Mouse (Mus musculus) 416B (cell line): ENCODE results near the gene Psma5.
"Not testable (repeated sequence)": the region's sequence is repeated elsewhere in the genome, so short reads cannot be mapped to it uniquely, and the experiment has no call there.

ENCODE experiments used
- DNase-seq: peaks from one replicate; pipeline ENCODE4 v3.0.0; 2011; ENCODE audit warnings: low read depth

The Psma5 gene

DNA sequence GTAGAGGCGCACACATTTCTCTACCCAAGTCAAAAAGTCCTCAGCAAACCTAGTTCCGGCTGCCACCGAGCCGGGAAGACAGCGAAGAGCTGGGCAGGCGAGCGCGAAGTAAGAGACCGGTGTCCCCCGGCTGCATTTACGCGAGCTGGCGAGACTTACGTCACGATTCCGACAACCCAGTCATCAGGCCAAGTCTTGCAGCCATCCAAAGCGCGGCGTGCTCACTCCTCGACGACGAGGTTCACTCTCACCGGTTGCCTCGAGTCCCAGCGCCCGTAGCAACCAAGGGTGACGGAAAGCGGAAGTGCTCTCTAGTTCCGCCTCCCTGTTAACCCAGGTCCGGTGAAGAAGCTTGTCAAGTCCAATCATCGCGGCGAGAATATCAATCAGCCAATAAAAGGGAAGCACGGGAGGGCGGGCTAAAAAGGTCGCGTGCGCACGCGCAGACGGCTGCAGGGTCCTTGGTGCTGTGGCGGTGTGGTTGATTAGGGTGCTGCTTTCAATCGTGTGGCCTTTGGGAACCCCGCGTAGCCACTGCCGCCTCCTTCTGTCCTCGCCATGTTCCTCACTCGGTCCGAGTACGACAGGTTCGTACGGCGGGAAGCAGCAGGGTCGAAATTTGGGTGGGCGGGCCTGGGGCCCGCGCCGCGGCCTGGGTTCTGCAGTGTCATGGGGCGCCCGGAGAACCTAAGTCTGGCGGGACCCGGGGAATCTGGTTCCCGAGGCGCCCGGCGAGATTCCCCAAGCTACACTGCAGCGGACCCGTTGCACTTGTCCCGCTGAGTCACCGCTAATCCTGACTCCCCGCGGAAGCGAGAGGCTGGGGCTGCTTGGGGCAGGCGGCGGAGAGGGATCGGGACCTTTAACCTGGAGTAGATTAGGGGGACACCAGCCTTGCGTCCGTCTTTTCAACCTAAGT is at the start of gene Psma5:
Gene Psma5, plus strand, starts transcription at position 208 of the 919 bp plus-strand sequence.
- peak; percentile 99 for DNase-seq

DNA sequence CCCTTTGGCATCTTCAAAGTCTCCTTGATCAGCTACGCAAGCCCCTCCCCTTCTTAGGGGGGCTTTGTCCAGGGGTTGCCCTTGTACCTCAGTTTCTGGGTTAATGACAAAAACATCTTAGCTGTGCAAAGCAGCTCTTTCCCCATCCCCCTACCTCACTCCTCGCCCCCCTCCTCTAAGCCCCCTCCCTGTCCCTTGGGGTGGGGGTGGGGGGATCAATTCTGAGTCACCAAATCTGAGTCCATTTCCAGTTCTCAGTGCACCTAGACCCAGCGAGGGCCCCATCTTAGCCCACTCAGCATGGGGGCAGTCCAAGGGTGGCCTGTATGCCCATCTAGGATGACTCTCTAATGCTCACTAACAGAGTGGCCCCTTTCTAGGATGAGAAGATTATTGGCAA is 47.7 kb upstream of the Psma5 start:
- DNase-seq, result no peak

DNA sequence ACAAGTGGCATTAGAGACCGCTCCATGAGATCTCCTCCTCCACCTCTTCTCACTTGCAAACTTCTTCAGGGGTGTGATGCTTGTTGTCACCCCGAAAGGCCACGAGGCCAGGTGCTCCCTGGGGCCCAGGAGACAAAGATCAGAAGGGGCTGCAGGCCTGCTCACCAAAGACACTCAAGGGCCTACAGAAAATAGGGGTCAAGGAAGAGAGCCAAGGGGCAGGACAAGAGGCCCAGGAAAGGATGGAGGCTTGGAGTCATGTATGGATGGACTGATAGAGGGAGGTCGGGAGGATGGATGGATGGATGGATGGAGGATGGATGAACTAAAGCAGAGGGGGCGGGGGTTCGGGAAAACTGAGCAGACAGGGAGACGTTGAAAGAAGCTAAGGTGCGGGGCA is 47.2 kb upstream of the Psma5 start:
- peak; percentile 11 for DNase-seq

DNA sequence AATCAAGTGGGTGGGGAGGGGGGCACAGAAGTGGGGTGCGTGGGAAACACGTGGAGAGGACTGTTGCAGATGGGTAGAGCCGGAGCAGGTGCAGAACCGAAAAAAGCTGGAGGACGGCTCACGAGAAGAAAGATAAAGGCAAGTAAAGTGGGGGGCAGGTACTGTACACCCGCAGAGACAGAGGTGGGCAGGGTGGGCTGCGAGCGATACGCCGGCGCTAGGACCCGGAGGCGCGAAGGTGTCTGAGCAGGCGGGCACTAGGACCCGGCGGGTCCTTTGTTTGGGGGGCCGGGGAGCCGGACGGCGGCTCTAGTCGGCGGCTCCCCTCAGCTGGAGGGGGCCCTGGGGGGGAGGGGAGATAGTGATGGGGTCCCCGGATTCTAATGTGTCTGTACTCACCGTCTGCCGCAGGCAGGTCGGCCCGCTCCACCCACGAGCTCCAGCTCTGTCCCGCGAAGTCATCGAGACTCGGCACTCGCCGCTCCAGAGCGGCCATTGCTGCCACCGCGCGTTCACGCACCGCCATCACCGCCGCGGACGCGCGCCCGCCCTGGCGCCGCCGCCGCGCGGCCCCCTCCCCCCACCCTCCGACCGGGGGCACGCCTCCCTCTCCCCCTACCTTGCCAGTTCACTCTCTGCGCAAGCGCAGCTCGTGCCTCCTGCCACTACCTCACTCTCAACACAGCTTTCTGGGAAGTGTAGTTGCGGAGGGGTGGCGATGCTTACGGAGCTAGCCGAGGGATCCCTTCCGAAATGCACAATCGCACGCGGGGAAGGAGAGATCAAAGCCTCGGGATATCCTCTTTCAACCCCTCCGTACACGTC is 46.6 kb upstream of the Psma5 start:
- DNase-seq, result peak; percentile 96

DNA sequence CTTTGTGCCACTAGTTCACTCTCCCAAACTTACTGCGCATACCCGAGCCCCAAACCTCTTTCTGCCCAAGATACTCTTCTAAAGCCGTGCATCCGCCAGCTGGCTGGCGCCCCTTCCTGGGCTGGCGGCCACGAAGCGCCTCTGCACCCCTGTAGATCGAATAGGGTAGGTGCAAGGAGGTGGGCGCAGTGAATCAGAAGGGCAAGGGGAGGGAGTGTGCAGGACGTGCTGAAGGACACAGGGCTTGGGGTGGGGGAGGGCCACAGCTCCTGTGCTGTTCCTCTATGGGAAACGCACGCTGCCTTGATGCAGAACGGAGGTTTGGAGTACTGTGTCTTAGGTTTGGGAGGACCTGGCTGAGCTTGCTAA is 46.0 kb upstream of the Psma5 start, which contains the start of gene Atxn7l2:
Gene Atxn7l2, minus strand, starts transcription at position 164 of the 369 bp plus-strand sequence.
- DNase-seq, result peak; percentile 85

DNA sequence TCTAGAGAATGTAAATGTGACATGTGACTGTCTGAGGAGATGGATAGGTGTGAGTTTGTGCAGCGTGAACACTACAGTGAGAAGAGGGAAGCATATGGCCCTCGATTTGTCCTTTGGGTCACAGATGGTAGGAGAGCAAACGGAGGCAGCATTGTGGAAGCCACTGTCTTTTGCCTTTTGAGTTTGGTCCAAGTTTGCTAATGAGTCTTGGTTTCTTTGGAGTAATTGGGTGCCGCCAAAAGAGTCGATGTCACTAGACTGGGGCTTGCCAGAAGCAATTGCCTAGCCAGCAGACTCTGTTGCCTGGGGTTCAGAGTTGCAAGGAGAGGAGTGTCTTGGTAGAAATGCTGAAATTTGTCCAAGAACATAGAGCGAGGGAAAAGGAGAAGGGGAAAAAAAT is 44.9 kb upstream of the Psma5 start:
- no peak for DNase-seq

DNA sequence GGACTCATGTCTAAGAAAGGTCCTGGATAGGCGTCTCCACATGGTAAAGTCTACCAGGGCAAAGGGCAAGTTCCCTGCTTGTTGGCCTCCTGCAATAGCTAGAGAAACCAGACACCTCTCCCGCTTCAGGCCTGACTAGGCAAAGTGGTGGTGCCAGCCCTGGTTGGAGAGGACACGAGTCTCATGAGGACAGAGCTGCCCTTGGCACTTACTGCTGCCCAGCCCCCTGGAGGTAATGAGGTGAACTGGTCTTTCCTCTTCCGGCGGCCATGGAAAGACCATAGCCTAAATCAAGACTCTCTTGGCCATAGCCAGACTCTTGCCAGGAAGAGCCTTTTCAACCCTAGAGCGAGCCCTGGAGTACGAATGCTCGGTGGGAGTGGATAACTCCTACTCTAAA is 44.3 kb upstream of the Psma5 start:
- no peak for DNase-seq

DNA sequence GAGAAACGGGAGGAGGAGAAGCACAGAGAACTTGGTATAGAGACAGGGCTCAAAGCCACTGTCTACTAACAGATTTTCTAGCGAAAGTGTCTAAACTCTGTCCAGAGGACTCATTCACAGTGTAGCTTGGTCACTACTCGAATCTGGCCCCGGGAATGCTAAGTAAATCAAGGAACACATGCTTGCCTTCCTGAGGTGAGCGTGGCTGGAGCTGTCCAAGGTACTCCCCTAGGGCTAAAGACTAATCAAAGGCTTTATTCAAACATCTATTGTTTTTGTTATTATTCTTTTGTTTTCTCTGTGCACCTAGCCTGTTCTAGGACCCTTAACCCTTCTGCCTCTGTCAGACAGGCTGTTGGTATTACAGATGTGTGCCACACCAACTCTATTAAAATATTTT is 42.0 kb upstream of the Psma5 start:
- peak; percentile 47 for DNase-seq

DNA sequence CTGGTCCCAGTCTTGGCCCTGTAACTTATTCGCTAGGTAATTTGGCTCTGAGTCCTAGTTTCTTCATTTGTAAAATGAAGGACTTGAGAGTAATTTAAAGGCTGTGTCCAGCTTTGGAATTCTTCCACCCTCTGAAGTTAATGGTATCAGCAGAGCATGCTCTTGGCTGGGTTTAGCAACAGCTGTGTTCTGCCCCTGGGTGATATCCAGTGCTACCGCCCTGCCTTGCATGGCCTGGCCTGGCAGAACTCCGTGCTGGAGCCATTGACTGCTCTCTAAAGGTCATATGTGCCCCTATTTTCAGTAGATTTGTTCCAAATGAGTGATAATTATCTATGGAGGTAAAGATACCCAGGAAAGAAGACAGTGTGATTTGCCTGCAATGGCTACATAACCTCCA is 36.1 kb upstream of the Psma5 start:
- no peak for DNase-seq

DNA sequence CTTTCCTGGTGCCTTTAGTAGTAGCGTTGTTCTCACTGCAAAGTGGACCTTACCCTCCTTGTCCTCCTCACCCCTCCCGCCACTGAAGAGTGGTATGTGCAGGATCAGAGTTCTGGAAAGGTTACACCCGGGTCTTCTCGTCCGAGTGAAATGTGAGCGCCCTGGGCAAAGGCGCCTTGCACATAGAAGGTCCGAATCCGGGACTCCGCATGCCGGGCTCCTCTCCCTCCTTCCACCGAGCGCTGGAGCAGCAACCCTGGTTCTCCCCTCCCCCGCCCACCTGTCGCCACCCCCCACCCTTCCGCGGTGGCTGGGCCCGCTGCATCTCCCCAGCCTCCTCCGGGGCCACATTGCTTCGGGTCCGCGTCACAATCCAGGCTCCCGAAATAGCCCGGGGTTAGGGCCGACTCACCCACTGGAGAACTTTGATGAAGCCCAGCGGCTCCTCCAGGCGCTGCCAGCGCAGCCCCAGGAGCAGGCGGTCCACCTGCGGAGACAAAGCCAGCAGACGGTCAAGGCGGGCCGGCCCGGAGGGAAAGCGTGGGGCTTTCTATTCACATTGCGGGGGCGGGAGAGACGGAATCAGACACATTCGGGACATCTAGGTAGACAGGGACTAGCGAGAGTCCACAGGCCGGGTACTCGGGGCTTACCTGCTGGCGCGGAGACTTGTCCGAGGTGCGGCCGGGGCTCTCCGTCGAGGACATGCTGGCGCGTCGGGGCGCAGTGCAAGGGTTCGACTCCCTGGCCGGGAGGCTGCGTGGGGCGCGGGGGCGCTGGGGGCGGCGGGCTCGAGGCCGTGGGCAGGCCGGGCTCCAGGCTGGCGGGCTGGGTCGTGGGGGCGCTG is 30.8 kb upstream of the Psma5 start:
- no peak for DNase-seq

DNA sequence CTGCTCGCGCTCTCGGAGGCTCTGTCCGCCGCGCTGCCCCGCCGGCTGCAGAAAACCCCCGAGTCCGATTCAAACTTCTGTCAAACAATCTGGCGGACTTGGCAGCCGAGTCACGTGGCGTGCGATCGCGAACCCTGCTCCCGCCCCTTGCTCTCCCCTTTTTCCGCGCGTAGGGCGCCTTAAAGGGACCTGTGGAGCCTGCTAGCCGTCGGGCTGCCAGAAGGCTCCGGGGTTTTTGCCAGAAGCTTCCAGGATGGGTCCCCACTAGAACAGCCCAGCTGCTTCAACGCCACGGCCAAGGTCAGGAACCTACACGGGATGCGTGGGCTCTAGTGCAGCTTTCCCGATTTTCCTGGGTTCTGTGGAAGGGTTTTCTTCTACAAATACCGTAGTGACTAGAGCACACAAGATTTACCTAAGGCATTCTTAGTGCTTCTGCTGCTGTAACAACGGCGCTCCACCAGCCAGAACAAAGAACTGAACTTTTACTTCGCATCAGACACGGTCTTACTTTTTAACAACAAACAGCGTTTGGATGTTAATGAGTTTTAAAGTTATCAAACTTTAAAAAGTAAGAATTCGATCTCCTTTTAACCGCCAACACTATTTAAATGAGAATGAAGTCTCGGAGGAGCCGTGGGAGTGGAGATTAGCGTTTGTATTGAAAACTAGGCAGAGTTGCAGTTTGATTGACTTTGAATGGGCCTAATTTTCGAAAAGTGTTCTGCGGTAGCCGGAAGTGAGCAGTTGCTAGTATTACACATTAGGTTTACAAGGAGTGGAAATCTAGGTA is 30.0 kb upstream of the Psma5 start, which contains the start of gene Sypl2:
Gene Sypl2, minus strand, starts transcription at position 91 of the 793 bp plus-strand sequence.
- DNase-seq, result no peak

DNA sequence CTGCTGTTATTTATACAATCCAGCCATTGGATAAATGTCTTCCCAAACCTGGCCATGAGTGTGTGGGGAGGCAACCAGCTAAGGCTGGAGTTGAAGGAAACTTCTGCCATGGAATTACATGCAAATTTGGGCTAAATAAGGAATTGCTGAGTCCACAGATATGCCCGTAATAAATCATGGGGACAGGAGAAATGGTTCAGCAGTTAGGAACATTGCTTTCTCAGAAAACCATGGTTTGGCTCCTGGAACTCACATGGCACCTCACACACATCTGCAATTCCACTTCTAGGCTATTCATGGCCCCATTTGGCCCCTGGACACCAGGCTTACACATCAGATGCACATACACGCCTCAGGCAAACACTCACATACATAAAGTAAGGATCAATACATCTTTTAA is 29.2 kb upstream of the Psma5 start:
- no peak for DNase-seq

DNA sequence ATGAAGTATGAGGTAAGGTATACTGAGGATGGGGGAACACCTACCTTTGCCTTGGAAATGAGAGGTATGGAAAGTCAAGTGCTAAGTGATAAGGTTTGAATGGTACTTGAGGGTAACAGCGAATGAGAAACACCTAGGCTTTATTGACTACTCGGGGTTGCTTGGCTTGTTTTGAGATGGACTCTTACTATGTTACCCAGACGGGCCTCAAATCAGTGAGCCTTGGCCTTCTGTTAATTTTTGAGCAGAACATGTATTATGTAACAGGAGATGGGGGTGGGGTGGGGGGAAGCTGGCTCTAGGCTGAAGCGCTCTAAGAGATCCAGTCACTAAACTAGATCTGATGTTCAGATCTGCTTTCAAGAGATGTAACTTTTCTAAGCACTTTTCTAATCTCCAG is 25.1 kb upstream of the Psma5 start:
- DNase-seq, result no peak

DNA sequence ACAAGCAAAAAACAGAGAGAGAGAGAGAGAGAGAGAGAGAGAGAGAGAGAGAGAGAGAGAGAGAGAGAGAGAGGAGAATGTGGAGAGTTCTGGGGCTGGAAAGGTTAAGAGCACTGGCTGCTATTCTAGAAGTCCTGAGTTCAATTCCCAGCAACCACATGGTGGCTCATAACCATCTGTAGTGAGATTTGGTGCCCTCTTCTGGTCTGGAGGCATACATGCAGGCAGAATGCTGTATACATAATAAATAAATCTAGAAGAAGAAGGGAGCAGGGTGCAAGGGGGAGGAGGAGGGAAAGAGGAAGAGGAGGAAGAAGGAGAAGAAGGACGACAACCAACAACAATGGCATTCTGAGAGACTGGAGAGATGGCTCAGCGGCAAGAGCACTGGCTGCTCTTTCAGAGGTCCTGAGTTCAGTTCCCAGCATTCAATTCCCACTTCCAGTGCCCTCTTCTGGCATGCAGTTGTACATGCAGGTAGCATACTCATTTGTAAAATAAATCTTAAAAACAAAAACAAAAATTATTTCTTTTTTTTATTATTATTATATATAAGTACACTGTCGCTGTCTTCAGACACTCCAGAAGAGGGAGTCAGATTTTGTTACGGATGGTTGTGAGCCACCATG is 19.1 kb upstream of the Psma5 start:
- peak; percentile 29 for DNase-seq

DNA sequence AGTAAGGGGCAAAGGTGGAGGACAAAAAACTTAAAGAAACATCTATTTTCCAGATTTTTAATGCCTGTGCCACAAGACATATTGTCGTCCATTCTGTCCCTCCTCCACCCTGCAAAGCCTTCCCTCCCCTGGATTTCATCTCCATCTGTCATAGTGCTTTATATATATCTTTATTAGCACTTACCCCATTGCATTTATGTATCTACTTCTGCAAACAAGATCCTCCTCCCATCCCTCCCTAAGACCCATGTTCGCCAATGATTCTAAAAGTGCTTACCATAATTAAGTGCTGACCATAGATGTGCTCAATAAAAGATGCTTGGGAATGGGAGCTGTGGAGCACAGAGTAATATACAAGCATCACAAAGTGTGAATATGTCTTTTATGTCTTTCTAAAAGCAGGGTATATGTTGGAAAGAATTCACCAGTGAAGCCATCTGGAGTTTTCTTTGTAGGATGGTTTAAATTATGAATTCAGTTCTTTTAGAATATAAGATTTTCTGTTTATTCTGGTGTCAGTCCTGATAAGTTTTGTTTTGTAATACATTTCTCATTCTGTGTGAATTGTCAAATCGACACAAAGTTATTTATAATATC is 15.4 kb upstream of the Psma5 start:
- no peak for DNase-seq

DNA sequence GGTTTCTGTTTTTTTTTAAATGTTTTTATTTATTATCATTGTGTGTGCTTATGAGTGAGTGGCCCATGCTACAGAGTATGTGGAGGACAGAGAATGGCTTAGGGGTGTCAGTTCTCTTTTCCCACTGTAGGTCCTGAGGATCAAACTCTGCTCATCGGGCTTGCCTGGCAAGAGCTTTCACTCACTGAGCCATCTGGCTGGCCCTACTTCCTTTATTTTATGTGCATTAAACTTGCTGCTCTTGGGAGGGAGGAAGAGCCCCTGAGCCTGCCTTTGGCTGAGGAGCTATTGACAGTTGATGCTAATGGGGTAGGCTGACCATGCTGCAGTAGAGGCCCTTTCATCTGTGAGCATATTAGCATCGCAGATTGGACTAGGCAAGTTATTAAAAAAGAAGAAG is 9.9 kb upstream of the Psma5 start:
- DNase-seq, result no peak

DNA sequence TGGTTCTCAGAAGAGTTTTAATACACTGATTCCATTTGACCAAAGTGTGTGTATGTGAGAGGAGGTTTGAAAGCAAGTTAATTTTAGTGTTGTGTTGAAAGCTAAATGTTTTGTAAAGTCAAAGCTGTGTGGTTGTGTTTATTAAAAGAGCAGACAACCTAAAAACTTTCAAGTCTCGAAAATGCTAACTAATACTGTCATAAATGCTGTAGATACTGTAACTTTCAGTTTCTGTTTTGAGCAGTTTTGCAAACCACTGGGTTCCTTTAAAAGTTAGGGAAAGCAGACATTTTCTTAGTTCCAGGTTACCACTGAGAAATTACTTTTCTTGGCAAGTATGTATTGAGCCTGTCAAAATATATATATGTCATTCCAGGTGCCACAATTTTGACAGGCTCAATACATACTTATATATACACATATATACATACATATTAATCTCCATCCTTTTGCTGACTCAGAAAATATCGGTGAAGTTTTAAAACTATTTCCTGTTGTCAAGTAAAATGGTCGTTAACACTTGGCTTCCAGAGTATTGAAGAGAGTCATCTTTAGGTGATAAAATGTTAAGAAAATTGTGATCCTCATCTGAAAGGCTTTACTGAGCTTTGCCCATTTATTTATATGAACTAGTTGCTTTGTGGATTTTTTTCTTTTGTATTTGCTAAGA is 1.2 kb downstream of the Psma5 start:
- peak; percentile 51 for DNase-seq

DNA sequence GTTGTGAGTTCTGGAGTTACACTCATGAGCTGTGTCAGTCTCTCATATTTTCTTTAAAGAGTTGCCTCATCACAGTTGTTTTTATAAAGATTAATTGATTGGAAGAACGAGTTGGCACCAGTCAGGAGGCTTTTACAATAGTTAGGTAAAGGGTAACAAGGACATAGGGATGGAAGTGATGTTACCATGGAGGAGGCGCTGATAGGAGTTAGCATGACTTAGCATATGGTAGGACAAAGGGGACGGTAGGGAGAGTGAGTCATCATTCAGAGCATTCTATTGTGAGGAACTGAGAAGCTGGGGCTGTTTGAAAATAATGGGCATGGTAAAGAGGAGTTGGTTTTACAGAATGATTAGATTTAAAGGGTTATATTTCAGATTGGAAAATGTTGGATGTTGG is 2.6 kb downstream of the Psma5 start:
- DNase-seq, result peak; percentile 81

DNA sequence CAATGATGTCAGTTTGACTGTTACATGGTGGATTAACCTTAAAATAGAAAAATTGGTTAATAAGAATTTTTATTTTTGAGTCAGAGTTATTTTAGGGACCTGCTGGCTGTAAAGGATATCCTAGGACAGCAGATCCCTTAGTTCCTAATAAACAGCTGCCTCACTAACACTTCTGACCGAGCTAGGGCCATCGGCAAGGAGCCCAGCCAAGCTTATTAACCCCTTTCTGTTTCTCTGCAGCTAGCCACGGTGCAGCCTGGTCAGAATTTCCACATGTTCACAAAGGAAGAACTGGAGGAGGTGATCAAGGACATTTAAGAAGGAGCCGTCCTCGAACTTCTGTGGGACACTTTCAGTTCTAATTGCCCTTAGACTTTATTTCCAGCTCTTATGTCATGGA is 22.8 kb downstream of the Psma5 start:
- DNase-seq, result not testable (repeated sequence)
